Mouse (Mus musculus) midbrain, embryonic 16.5 days (tissue): ENCODE measurements around the gene Ptpro. TPM values are rescaled to one million over a fixed set of nuclear protein-coding genes. Genes with fewer than 3 reads are reported as not detected.
A peak's percentile ranks its signal among the peaks of the same experiment; 100 is the strongest.

Experiments
- ATAC-seq: fragments of 200-750 bp; cut with Nextera tagmentation; 2 replicates; pipeline ENCODE4 v1.8.0; 2017; ENCODE audit warnings: moderate TSS enrichment
- H3K27ac ChIP-seq: fragments of 300-500 bp; sonication (generic); 2 replicates; pipeline ENCODE4 v1.5.1; 2014; ENCODE audit warnings: mild to moderate bottlenecking, low read length, mixed read lengths
- H3K27me3 ChIP-seq: fragments of 300-500 bp; sonication (generic); 2 replicates; pipeline ENCODE4 v1.6.1; 2014; ENCODE audit warnings: low read depth, low read length, mixed read lengths; ENCODE audit not compliant: control insufficient read depth, insufficient read depth
- H3K36me3 ChIP-seq: fragments of 300-500 bp; sonication (generic); 2 replicates; pipeline ENCODE4 v1.6.1; 2014; ENCODE audit warnings: mild to moderate bottlenecking, low read length, moderate library complexity, mixed read lengths; ENCODE audit not compliant: control insufficient read depth, insufficient read depth
- H3K4me1 ChIP-seq: fragments of 300-500 bp; sonication (generic); 2 replicates; pipeline ENCODE4 v1.6.1; 2014; ENCODE audit warnings: mild to moderate bottlenecking, low read length, mixed read lengths; ENCODE audit not compliant: control insufficient read depth, insufficient read depth
- H3K4me2 ChIP-seq: fragments of 300-500 bp; sonication (generic); 2 replicates; pipeline ENCODE4 v1.6.1; 2014; ENCODE audit warnings: mild to moderate bottlenecking, low read length, mixed read lengths
- H3K4me3 ChIP-seq: fragments of 300-500 bp; sonication (generic); 2 replicates; pipeline ENCODE4 v1.5.1; 2014; ENCODE audit warnings: low read depth, mild to moderate bottlenecking, low read length, moderate library complexity, mixed read lengths
- H3K9ac ChIP-seq: fragments of 300-500 bp; sonication (generic); 2 replicates; pipeline ENCODE4 v1.6.1; 2014; ENCODE audit warnings: low read depth, low read length, mixed read lengths
- H3K9me3 ChIP-seq: fragments of 300-500 bp; sonication (generic); replicated peaks from 2 replicates; pipeline ENCODE4 v1.6.1; 2014; ENCODE audit warnings: mild to moderate bottlenecking, low read length, mixed read lengths; ENCODE audit not compliant: control insufficient read depth, poor library complexity, severe bottlenecking
- WGBS: fragments of 180-500 bp; shearing (Covaris S2); extraction: QIAGEN DNeasy Blood & Tissue Kit; methylation state at CpG from one replicate; pipeline ENCODE4 v1.1.7; 2014; 5-methylcytosine and 5-hydroxymethylcytosine counted together
- polyA plus RNA-seq: library from polyadenylated mRNA; unstranded; fragments of >200 nt; fragmentation: Nextera tagmentation; extraction: Ambion mirVana; gene quantifications from 2 replicates; pipeline ENCODE4 v1.2.1, GENCODE M21; 2015

The Ptpro gene
- 73.7 and 78.3 TPM in 2 replicates for polyA plus RNA-seq

- H3K4me3 ChIP-seq: peak within 1 kb of the TSS; percentile 79
- H3K9ac ChIP-seq: peak within 1 kb of the TSS; percentile 97
- peak within 1 kb of the TSS; percentile 57 for H3K4me2 ChIP-seq
- no peaks in the 10 kb centered on the region for H3K36me3 ChIP-seq
- under 1% methylated on average over 53 of the region's 53 CpGs for WGBS
- H3K27me3 ChIP-seq: no peaks in the 10 kb centered on the region
- no peaks in the 10 kb centered on the region for H3K9me3 ChIP-seq
- ATAC-seq: peak; percentile 91
- H3K27ac ChIP-seq: peak within 1 kb of the TSS; percentile 97
- peaks cover 5% of the 10 kb centered on the region for H3K4me1 ChIP-seq
These were observed at the start of gene Ptpro for GRCm38 (mm10) chr6:137252194-137252886. Gene Ptpro (plus strand): TSS chr6:137252319.

GRCm38 (mm10) chr6:137202661-137203060 is 49.5 kb upstream of the Ptpro start:
- Histone ChIP-seq H3K4me1 (no peaks in the 10 kb centered on the region), H3K27ac (no peak overlapping the region), H3K4me2 (no peak overlapping the region), H3K4me3 (no peak overlapping the region), H3K9me3 (no peaks in the 10 kb centered on the region), H3K9ac (no peak overlapping the region), H3K27me3 (no peaks in the 10 kb centered on the region), H3K36me3 (no peaks in the 10 kb centered on the region)
- WGBS: 92% methylated on average over 4 of the region's 4 CpGs
- no peak for ATAC-seq

GRCm38 (mm10) chr6:137205662-137206400 is 46.3 kb upstream of the Ptpro start:
- 56% methylated on average over 11 of the region's 11 CpGs for WGBS
- peak; percentile 61 for ATAC-seq

GRCm38 (mm10) chr6:137207126-137207525 is 45.0 kb upstream of the Ptpro start:
- H3K9ac ChIP-seq: no peak overlapping the region
- no peaks in the 10 kb centered on the region for H3K4me1 ChIP-seq
- no peak overlapping the region for H3K4me3 ChIP-seq
- H3K4me2 ChIP-seq: no peak overlapping the region
- no peaks in the 10 kb centered on the region for H3K9me3 ChIP-seq
- no peaks in the 10 kb centered on the region for H3K27me3 ChIP-seq
- no peaks in the 10 kb centered on the region for H3K36me3 ChIP-seq
- WGBS: 96% methylated on average over 6 of the region's 6 CpGs
- no peak for ATAC-seq
- no peak overlapping the region for H3K27ac ChIP-seq

More at GRCm38 (mm10) chr6:137205662-137206400, 46.3 kb upstream of the Ptpro start:
- Histone ChIP-seq H3K4me3 (no peak overlapping the region), H3K27me3 (no peaks in the 10 kb centered on the region), H3K36me3 (no peaks in the 10 kb centered on the region), H3K9me3 (no peaks in the 10 kb centered on the region), H3K4me1 (no peaks in the 10 kb centered on the region), H3K9ac (no peak overlapping the region), H3K4me2 (no peak overlapping the region), H3K27ac (no peak overlapping the region)

GRCm38 (mm10) chr6:137209992-137210391 is 42.1 kb upstream of the Ptpro start:
- H3K4me3 ChIP-seq: no peak overlapping the region
- 82% methylated on average over 8 of the region's 8 CpGs for WGBS
- H3K27ac ChIP-seq: no peak overlapping the region
- no peaks in the 10 kb centered on the region for H3K9me3 ChIP-seq
- peak; percentile 52; the same call in 1 of the 2 replicates for ATAC-seq
- H3K4me1 ChIP-seq: no peaks in the 10 kb centered on the region
- H3K4me2 ChIP-seq: no peak overlapping the region
- no peak overlapping the region for H3K9ac ChIP-seq
- H3K27me3 ChIP-seq: no peaks in the 10 kb centered on the region
- no peaks in the 10 kb centered on the region for H3K36me3 ChIP-seq

- Histone ChIP-seq H3K36me3 (no peaks in the 10 kb centered on the region), H3K27ac (no peak overlapping the region), H3K4me1 (no peaks in the 10 kb centered on the region), H3K4me2 (no peak overlapping the region), H3K9me3 (no peaks in the 10 kb centered on the region), H3K4me3 (no peak overlapping the region), H3K27me3 (no peaks in the 10 kb centered on the region), H3K9ac (no peak overlapping the region)
- WGBS: 92% methylated on average over 10 of the region's 10 CpGs
- ATAC-seq: no peak
These were observed 41.1 kb upstream of the Ptpro start for GRCm38 (mm10) chr6:137210991-137211390.

GRCm38 (mm10) chr6:137211441-137211840 is 40.7 kb upstream of the Ptpro start:
- Histone ChIP-seq H3K9me3 (no peaks in the 10 kb centered on the region), H3K36me3 (no peaks in the 10 kb centered on the region), H3K27ac (no peak overlapping the region), H3K9ac (no peak overlapping the region), H3K4me2 (no peak overlapping the region), H3K27me3 (no peaks in the 10 kb centered on the region), H3K4me1 (no peaks in the 10 kb centered on the region), H3K4me3 (no peak overlapping the region)
- 81% methylated on average over 2 of the region's 2 CpGs for WGBS
- ATAC-seq: no peak

- Histone ChIP-seq H3K4me3 (no peak overlapping the region), H3K9ac (no peak overlapping the region), H3K9me3 (no peaks in the 10 kb centered on the region), H3K4me1 (no peaks in the 10 kb centered on the region), H3K27me3 (no peaks in the 10 kb centered on the region), H3K4me2 (no peak overlapping the region), H3K27ac (no peak overlapping the region), H3K36me3 (no peaks in the 10 kb centered on the region)
- 79% methylated on average over 8 of the region's 8 CpGs for WGBS
- ATAC-seq: no peak
These were observed 34.2 kb upstream of the Ptpro start for GRCm38 (mm10) chr6:137217841-137218463.

GRCm38 (mm10) chr6:137252887-137253242 is 746 bp downstream of the Ptpro start:
- peak overlapping the region; percentile 57 for H3K4me2 ChIP-seq
- H3K4me1 ChIP-seq: peaks cover 5% of the 10 kb centered on the region
- peak overlapping the region; percentile 97 for H3K27ac ChIP-seq
- peak overlapping the region; percentile 79 for H3K4me3 ChIP-seq
- peak; percentile 77 for ATAC-seq
- H3K36me3 ChIP-seq: no peaks in the 10 kb centered on the region
- WGBS: under 1% methylated on average over 15 of the region's 15 CpGs
- no peaks in the 10 kb centered on the region for H3K9me3 ChIP-seq
- peak overlapping the region; percentile 97 for H3K9ac ChIP-seq
- H3K27me3 ChIP-seq: no peaks in the 10 kb centered on the region
